Mouse (Mus musculus) MEL (cell line): ENCODE data around the gene Lrsam1. TPM values are rescaled to one million over a fixed set of nuclear protein-coding genes. Genes with fewer than 3 reads are reported as not detected.
A peak's percentile ranks its signal among the peaks of the same experiment; 100 is the strongest.

Source experiments
- DNase-seq: peaks from one replicate; pipeline ENCODE4 v3.0.0; 2011; ENCODE audit warnings: low read depth, low spot score
- H3K27ac ChIP-seq: 2 replicates; pipeline ENCODE4 v1.5.1; 2012; ENCODE audit warnings: low read depth, mild to moderate bottlenecking, control low read depth, low read length, moderate library complexity; ENCODE audit not compliant: control insufficient read depth
- H3K27me3 ChIP-seq, 2 experiments: fragments of 150-350 bp in 1 of 2; sonication (generic) in 1 of 2; 2 replicates each; pipeline ENCODE4 v1.6.1; 2012; ENCODE audit warnings: low read length in 2 of 2, mild to moderate bottlenecking in 2 of 2, improper control_type of control experiment in 1 of 2, moderate library complexity in 1 of 2; ENCODE audit not compliant: insufficient read depth in 2 of 2, control insufficient read depth in 1 of 2
- H3K36me3 ChIP-seq, 2 experiments: 2 replicates each; pipeline ENCODE4 v1.6.1; 2012 to 2014; ENCODE audit warnings: low read length in 2 of 2, improper control_type of control experiment in 1 of 2, inconsistent platforms in 1 of 2, mild to moderate bottlenecking in 1 of 2; ENCODE audit not compliant: insufficient read depth in 2 of 2, control insufficient read depth in 1 of 2
- H3K4me1 ChIP-seq, 2 experiments: fragments of 150-350 bp in 1 of 2; sonication (generic) in 1 of 2; 2 replicates each; pipeline ENCODE4 v1.6.1; 2012; ENCODE audit warnings: low read length in 2 of 2, improper control_type of control experiment in 1 of 2, mild to moderate bottlenecking in 1 of 2; ENCODE audit not compliant: insufficient read depth in 2 of 2, control insufficient read depth in 1 of 2
- H3K4me3 ChIP-seq, 2 experiments: fragments of 150-350 bp in 1 of 2; sonication (generic) in 1 of 2; 2 replicates each; pipeline ENCODE4 v1.5.1; 2012; ENCODE audit warnings: low read depth in 2 of 2, low read length in 2 of 2, mild to moderate bottlenecking in 2 of 2, moderate library complexity in 2 of 2, control low read depth in 1 of 2, improper control_type of control experiment in 1 of 2; ENCODE audit not compliant: control insufficient read depth in 1 of 2, insufficient read depth in 1 of 2
- H3K79me2 ChIP-seq: 2 replicates; pipeline ENCODE4 v1.6.1; 2012; ENCODE audit warnings: mild to moderate bottlenecking, low read length, moderate library complexity; ENCODE audit not compliant: control insufficient read depth, poor library complexity, insufficient read depth
- H3K9ac ChIP-seq: 2 replicates; pipeline ENCODE4 v1.6.1; 2012; ENCODE audit warnings: low read depth, mild to moderate bottlenecking, control low read depth, low read length, moderate library complexity; ENCODE audit not compliant: control insufficient read depth, poor library complexity, severe bottlenecking
- H3K9me3 ChIP-seq: fragments of 150-350 bp; sonication (generic); replicated peaks from 2 replicates; pipeline ENCODE4 v1.6.1; 2012; ENCODE audit warnings: mild to moderate bottlenecking, low read length, improper control_type of control experiment, moderate library complexity; ENCODE audit not compliant: insufficient read depth
- CHD1 ChIP-seq: IDR thresholded peaks from 2 replicates; pipeline ENCODE4 v1.6.1; 2012; ENCODE audit warnings: low read depth, mild to moderate bottlenecking, inconsistent platforms, low read length, improper control_type of control experiment
- CHD2 ChIP-seq: IDR thresholded peaks from 2 replicates; pipeline ENCODE4 v1.6.1; 2011; ENCODE audit warnings: low read length, improper control_type of control experiment
- CTCF ChIP-seq, 3 experiments: IDR thresholded peaks in 2 of 3; conservative IDR thresholded peaks in 1 of 3; 2 replicates each; pipeline ENCODE4 v1.5.1; 2011 to 2012; ENCODE audit warnings: low read length in 3 of 3, low read depth in 2 of 3, mild to moderate bottlenecking in 2 of 3, improper control_type of control experiment in 1 of 3, inconsistent platforms in 1 of 3, mixed read lengths in 1 of 3, moderate library complexity in 1 of 3; ENCODE audit not compliant: control insufficient read depth in 1 of 3, insufficient read depth in 1 of 3, poor library complexity in 1 of 3, severe bottlenecking in 1 of 3
- ELF1 ChIP-seq: IDR thresholded peaks from 2 replicates; pipeline ENCODE4 v1.6.1; 2014; ENCODE audit warnings: low read depth, mild to moderate bottlenecking, inconsistent platforms, low read length, improper control_type of control experiment, moderate library complexity
- GATA1 ChIP-seq: IDR thresholded peaks from 2 replicates; pipeline ENCODE4 v1.6.1; 2011; ENCODE audit warnings: low read depth, low read length, improper control_type of control experiment
- KAT2A ChIP-seq: conservative IDR thresholded peaks from 2 replicates; pipeline ENCODE4 v1.6.1; 2012; ENCODE audit warnings: low read depth, low read length, improper control_type of control experiment, inconsistent platforms
- MAFK ChIP-seq: IDR thresholded peaks from 2 replicates; pipeline ENCODE4 v1.6.1; 2011; ENCODE audit warnings: low read depth, mild to moderate bottlenecking, low read length, improper control_type of control experiment, borderline replicate concordance
- MAX ChIP-seq: IDR thresholded peaks from 2 replicates; pipeline ENCODE4 v1.6.1; 2011; ENCODE audit warnings: low read length, improper control_type of control experiment
- MEF2A ChIP-seq: IDR thresholded peaks from 2 replicates; pipeline ENCODE4 v1.6.1; 2014; ENCODE audit warnings: low read depth, mild to moderate bottlenecking, inconsistent platforms, low read length, improper control_type of control experiment; ENCODE audit not compliant: poor library complexity, insufficient replicate concordance, severe bottlenecking; ENCODE audit errors: extremely low read depth
- MYB ChIP-seq: IDR thresholded peaks from 2 replicates; pipeline ENCODE4 v1.6.1; 2011; ENCODE audit warnings: mild to moderate bottlenecking, low read depth, low read length, improper control_type of control experiment
- MYC ChIP-seq: IDR thresholded peaks from 2 replicates; pipeline ENCODE4 v1.6.1; 2011; ENCODE audit warnings: low read depth, mild to moderate bottlenecking, low read length, improper control_type of control experiment, moderate library complexity
- NELFE ChIP-seq: IDR thresholded peaks from 2 replicates; pipeline ENCODE4 v1.6.1; 2011; ENCODE audit warnings: low read depth, low read length, improper control_type of control experiment
- POLR2A ChIP-seq, 2 experiments: IDR thresholded peaks; 2 replicates each; pipeline ENCODE4 v1.6.1; 2011 to 2012; ENCODE audit warnings: low read length in 2 of 2, mild to moderate bottlenecking in 2 of 2, control low read depth in 1 of 2, improper control_type of control experiment in 1 of 2, low read depth in 1 of 2, moderate library complexity in 1 of 2; ENCODE audit not compliant: control insufficient read depth in 1 of 2, insufficient read depth in 1 of 2, poor library complexity in 1 of 2
- POLR2AphosphoS2 ChIP-seq: IDR thresholded peaks from 2 replicates; pipeline ENCODE4 v1.6.1; 2011; ENCODE audit warnings: low read length, improper control_type of control experiment
- RCOR1 ChIP-seq: IDR thresholded peaks from 2 replicates; pipeline ENCODE4 v1.6.1; 2012; ENCODE audit warnings: low read depth, mild to moderate bottlenecking, inconsistent platforms, low read length, improper control_type of control experiment
- TBP ChIP-seq: IDR thresholded peaks from 2 replicates; pipeline ENCODE4 v1.8.0; 2011; ENCODE audit warnings: low read depth, low read length, improper control_type of control experiment
- UBTF ChIP-seq: IDR thresholded peaks from 2 replicates; pipeline ENCODE4 v1.6.1; 2012; ENCODE audit warnings: low read depth, mild to moderate bottlenecking, inconsistent platforms, low read length, improper control_type of control experiment, moderate library complexity, borderline replicate concordance; ENCODE audit not compliant: insufficient read depth
- USF1 ChIP-seq: IDR thresholded peaks from 2 replicates; pipeline ENCODE4 v1.6.1; 2014; ENCODE audit warnings: low read depth, mild to moderate bottlenecking, inconsistent platforms, low read length, improper control_type of control experiment, moderate library complexity
- USF2 ChIP-seq, 2 experiments: IDR thresholded peaks; 2 replicates each; pipeline ENCODE4 v1.6.1; 2011 to 2012; ENCODE audit warnings: improper control_type of control experiment in 2 of 2, low read length in 2 of 2, borderline replicate concordance in 1 of 2, inconsistent platforms in 1 of 2, low read depth in 1 of 2, mild to moderate bottlenecking in 1 of 2; ENCODE audit not compliant: insufficient read depth in 1 of 2
- ZC3H11A ChIP-seq: IDR thresholded peaks from 2 replicates; pipeline ENCODE4 v1.6.1; 2012; ENCODE audit warnings: low read depth, mild to moderate bottlenecking, inconsistent platforms, low read length, improper control_type of control experiment
- polyA plus RNA-seq, 2 experiments: library from polyadenylated mRNA; stranded (reverse) in 1 of 2; unstranded in 1 of 2; fragments of >175 nt in 1 of 2; fragments of >200 nt in 1 of 2; gene quantifications; 2 replicates each; pipeline versions ENCODE4 v1.2.1 to v1.2.4; 2012; ENCODE audit warnings: low replicate concordance in 2 of 2, low read depth in 1 of 2; ENCODE audit not compliant: insufficient read length in 2 of 2, insufficient read depth in 1 of 2, missing spikeins in 1 of 2
- total RNA-seq: library from RNA; depleted of rRNA; stranded (reverse); fragments of 300-350 nt; gene quantifications from 2 replicates; pipeline ENCODE4 v1.2.3, GENCODE M21; 2012

The Lrsam1 gene
- total and polyA plus RNA-seq, 3 experiments, result 14.2 to 17.9 TPM; not detected in 1

- peak; percentile 67; the same call in 1 of the 2 replicates for TF ChIP-seq MYC
- TF ChIP-seq MEF2A, result 0 out of 2 replicates have a peak, but pooled peaks have one; percentile 23
- peak; percentile 67; the same call in 1 of the 2 replicates for TF ChIP-seq TBP
- no peak for TF ChIP-seq CHD1
- no peak for TF ChIP-seq MYB
- no peak for TF ChIP-seq CHD2
- TF ChIP-seq CTCF (IDR thresholded peaks at IDR 0.05 in 2 of 3, conservative IDR thresholded peaks at IDR 0.05 in 1 of 3; ENCODE audit: control insufficient read depth in 1 of 3, insufficient read depth in 1 of 3, low read depth in 2 of 3, low read length in 3 of 3, poor library complexity in 1 of 3, severe bottlenecking in 1 of 3), result peak in 2 of 3 experiments; percentile 100; a peak in 5 of 6 replicates
- TF ChIP-seq UBTF, result no peak
- no peak for TF ChIP-seq NELFE
- peak; percentile 49; the same call in 1 of the 2 replicates for TF ChIP-seq RCOR1
- no peak for TF ChIP-seq POLR2A (IDR thresholded peaks at IDR 0.05; ENCODE audit: control insufficient read depth in 1 of 2, insufficient read depth in 1 of 2, low read depth in 1 of 2, low read length in 2 of 2, poor library complexity in 1 of 2)
- TF ChIP-seq USF2 (IDR thresholded peaks at IDR 0.05; ENCODE audit: borderline replicate concordance in 1 of 2, insufficient read depth in 1 of 2, low read depth in 1 of 2, low read length in 2 of 2), result no peak
These were observed 49.1 kb downstream of the Lrsam1 start (continued) for GRCm38 (mm10) chr2:32912210-32912804.

DNA sequence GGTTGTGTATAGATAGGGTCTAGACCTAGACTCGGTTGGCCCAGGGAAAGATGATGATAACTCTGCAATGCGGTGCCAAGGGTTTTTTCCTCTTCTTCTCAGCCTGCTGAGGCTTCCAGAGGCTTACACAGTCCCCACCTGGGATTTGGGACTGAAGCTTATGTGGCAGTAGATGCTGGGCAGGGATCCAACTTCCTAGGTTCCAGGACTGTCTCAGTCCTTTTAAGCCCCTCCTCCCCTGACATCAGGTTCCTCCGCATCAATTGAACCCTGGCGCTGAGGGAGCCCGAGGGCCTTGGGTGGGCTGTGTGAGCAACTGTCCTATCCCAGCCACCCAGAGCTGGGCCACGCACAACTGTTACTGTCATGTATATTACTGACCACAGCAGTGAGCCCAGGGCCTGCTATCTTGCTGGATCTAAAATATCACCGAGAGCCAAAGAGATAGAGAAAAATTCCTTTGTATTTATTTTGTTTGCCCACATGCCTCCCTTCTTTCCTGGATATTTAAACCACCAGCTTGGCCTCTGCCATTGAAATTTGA is 49.7 kb downstream of the Lrsam1 start:
- DNase-seq, result no peak
- no peak overlapping the region for H3K27ac ChIP-seq
- TF ChIP-seq GATA1, result no peak
- no peak for TF ChIP-seq ELF1
- TF ChIP-seq TBP, result no peak
- TF ChIP-seq ZC3H11A, result no peak
- no peak for TF ChIP-seq CTCF (IDR thresholded peaks at IDR 0.05 in 2 of 3, conservative IDR thresholded peaks at IDR 0.05 in 1 of 3; ENCODE audit: control insufficient read depth in 1 of 3, insufficient read depth in 1 of 3, low read depth in 2 of 3, low read length in 3 of 3, poor library complexity in 1 of 3, severe bottlenecking in 1 of 3)
- no peak for TF ChIP-seq CHD1
- no peak for TF ChIP-seq MAX
- no peak for TF ChIP-seq USF1
- TF ChIP-seq CHD2, result no peak
- no peak for TF ChIP-seq NELFE
- TF ChIP-seq KAT2A, result no peak
- TF ChIP-seq MAFK, result no peak
- no peak for TF ChIP-seq POLR2AphosphoS2
- H3K9me3 ChIP-seq, result no peaks in the 10 kb centered on the region
- H3K9ac ChIP-seq, result no peak overlapping the region
- no peaks in the 10 kb centered on the region for H3K79me2 ChIP-seq
- H3K4me1 ChIP-seq, result 0 out of 4 replicates have a peak, but pooled peaks cover 0 to 2% of the 10 kb centered on the region in 2 experiments
- no peaks in the 10 kb centered on the region for H3K27me3 ChIP-seq
- no peaks in the 10 kb centered on the region for H3K36me3 ChIP-seq
- no peak overlapping the region for H3K4me3 ChIP-seq
